Mouse (Mus musculus) embryonic fibroblast, embryonic 13.5 days (primary cell): ENCODE measurements around the gene Bmp7. TPM values are rescaled to one million over a fixed set of nuclear protein-coding genes. Genes with fewer than 3 reads are reported as not detected.

ENCODE experiments used
- H3K27ac ChIP-seq: 2 replicates; pipeline ENCODE4 v1.5.1; 2012; ENCODE audit warnings: low read length, control low read depth, inconsistent platforms; ENCODE audit not compliant: insufficient read depth
- H3K4me1 ChIP-seq: 2 replicates; pipeline ENCODE4 v1.6.1; 2011; ENCODE audit warnings: low read length; ENCODE audit not compliant: control insufficient read depth, insufficient read depth
- H3K4me3 ChIP-seq: 2 replicates; pipeline ENCODE4 v1.5.1; 2011; ENCODE audit warnings: mild to moderate bottlenecking, control low read depth, low read length; ENCODE audit not compliant: insufficient read depth
- CTCF ChIP-seq: IDR thresholded peaks from 2 replicates; pipeline ENCODE4 v1.5.1; 2011; ENCODE audit warnings: mild to moderate bottlenecking, control low read depth, low read length, moderate library complexity, borderline replicate concordance; ENCODE audit not compliant: insufficient read depth
- POLR2A ChIP-seq: IDR thresholded peaks from 2 replicates; pipeline ENCODE4 v1.6.1; 2011; ENCODE audit warnings: low read depth, mild to moderate bottlenecking, control low read depth, low read length, moderate library complexity
- polyA plus RNA-seq: library from polyadenylated mRNA; stranded (reverse); fragments of >200 nt; gene quantifications from 2 replicates; pipeline ENCODE4 v1.2.4, GENCODE M21; 2011; ENCODE audit warnings: low read depth; ENCODE audit not compliant: missing spikeins, insufficient read length

Bmp7 gene
- polyA plus RNA-seq, 1 experiment: not detected

DNA sequence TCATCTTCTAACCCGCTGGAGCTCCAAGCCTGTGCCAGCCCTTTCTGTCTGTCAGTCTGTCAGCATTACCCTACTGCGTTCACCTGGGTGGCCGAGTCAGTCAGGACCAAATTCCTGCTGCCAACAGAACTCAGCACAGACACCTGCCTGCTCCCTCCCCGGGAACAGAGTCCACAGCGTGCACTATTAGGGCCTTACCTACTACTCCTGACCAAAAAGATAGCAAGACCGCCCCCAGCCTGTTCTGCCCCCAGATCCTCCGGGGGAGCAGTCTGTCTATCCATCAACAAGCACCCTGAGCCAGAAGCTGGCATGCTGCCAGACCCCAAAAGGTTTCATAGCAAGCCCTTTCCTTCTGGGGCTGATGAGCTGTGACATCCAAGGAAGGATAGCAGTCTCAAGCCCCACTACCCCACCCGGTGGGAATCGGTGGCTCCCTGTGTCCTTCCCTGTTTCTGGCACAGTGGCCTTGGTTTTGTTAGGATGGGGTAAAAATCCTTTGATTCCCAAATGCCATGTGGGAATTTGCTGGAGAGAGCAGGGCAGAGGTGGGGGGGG lies 10.1 kb upstream of the Bmp7 start:
- TF ChIP-seq POLR2A: no peak
- TF ChIP-seq CTCF: no peak
- no peaks in the 10 kb centered on the region for H3K4me1 ChIP-seq
- no peak overlapping the region for H3K27ac ChIP-seq
- H3K4me3 ChIP-seq: no peak overlapping the region

DNA sequence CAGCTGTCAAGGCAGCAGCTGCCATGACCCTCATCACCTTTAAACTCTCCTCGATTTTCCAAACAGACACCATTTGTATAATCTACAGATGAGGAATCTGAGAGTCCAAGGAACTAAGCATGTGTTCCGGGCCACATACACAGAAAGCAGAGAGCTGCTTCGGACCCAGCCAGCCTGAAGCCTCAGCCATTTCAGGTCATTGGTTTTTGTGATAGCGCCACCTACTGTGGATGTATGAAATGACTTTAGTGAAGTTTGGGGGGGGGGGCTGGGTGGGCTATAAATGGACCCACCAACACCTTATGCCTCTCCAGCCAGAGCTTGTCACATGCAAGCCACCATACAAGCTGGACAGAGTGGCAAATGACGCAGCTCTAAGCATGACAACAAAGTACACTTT lies 8.9 kb upstream of the Bmp7 start:
- Histone ChIP-seq H3K27ac (no peak overlapping the region), H3K4me1 (no peaks in the 10 kb centered on the region), H3K4me3 (no peak overlapping the region)
- TF ChIP-seq CTCF (no peak), POLR2A (no peak)

DNA sequence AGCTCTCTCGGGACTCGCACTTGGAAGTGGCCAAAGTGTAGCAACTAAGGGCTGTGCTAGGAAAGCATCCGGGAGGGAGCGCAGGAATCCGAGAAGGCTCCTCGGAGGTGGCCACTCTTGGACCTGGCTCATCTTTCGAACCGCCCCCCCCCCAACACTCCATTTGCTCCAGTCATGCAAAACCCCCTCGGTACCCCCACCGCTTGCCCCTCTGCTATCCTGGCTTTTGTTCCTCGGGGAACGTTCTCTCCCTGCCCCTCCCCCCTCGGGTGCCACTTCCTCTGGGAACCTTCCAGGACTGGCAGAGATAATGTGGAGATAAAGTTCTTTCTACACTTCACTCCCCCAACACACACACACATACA lies 660 bp upstream of the Bmp7 start:
- no peak overlapping the region for H3K27ac ChIP-seq
- no peaks in the 10 kb centered on the region for H3K4me1 ChIP-seq
- no peak for TF ChIP-seq POLR2A
- TF ChIP-seq CTCF: no peak
- H3K4me3 ChIP-seq: peak overlapping the region; percentile 37

GRCm38 (mm10) chr2:172939639-172940002 lies 500 bp downstream of the Bmp7 start:
- H3K4me3 ChIP-seq: peak overlapping the region; percentile 37; the same call in 1 of the 2 replicates
- TF ChIP-seq POLR2A (no peak), CTCF (no peak)
- H3K4me1 ChIP-seq: no peaks in the 10 kb centered on the region
- no peak overlapping the region for H3K27ac ChIP-seq

DNA sequence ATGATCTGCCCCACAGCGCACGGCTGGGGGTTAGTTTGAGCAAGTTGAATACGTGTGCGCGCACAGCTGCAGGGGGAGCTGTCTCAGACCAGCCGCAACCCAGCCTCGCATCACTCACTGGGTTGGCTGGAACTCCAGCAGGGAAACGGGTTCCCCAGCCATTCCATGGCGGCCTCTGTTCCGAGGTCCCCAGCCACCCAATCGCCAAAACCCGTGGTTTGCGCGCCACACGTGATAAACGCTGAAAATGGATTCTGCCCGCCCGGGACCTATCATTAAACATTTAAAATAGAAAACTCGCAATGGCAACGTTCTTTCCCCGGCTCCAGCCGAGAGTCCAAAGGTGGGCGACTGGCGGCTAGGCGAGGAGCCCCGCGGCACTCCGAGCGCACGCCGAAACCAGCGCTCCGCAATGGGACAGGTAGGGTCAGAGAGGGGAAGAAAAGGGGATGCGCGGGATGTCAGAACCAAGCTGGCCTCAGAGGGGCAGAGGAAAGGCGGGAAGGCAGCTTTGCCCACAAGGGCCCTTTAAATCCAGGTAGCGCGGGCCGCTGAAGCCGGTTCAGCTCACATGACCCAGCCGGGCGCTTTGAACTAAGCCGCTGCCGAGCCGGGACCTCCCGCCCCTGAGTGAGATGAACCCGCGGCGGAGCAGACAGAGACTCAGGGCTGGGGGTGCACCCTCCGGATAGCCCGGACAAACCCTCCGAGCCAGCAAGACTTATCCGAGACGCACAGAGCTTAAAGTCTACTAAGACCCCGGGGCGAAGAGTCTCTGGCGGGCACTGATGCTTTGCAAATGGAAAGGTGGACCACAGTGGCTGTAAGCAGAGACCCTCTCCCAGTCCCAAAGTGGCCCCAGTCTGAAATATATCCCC lies 1.1 kb downstream of the Bmp7 start:
- no peak overlapping the region for H3K27ac ChIP-seq
- no peaks in the 10 kb centered on the region for H3K4me1 ChIP-seq
- H3K4me3 ChIP-seq: peak overlapping the region; percentile 14; the same call in 1 of the 2 replicates
- TF ChIP-seq CTCF (no peak), POLR2A (no peak)

- Histone ChIP-seq H3K4me1 (no peaks in the 10 kb centered on the region), H3K27ac (no peak overlapping the region), H3K4me3 (no peak overlapping the region)
- TF ChIP-seq POLR2A: no peak
- TF ChIP-seq CTCF: no peak
Observed at GRCm38 (mm10) chr2:172937326-172938190, 2.6 kb downstream of the Bmp7 start.

DNA sequence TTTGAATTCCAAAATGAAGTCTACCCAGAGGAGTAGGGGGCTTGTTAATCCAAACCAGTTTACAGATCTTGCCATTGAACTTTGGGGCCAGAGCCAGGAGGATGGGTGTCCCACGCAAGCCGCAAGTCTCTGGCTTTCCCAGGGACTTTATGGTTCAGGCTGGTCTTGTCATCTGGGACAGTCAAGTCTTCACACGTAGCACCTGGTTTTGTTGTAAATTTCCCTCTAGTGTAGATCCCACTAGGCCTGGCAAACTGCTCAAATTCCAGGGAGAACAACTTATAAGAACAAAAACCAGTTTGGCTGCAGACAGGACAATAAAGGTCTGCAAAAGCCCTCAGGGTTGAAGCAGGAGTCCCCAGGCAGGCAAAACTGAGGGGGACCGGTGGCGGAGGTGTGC lies 3.3 kb downstream of the Bmp7 start:
- no peaks in the 10 kb centered on the region for H3K4me1 ChIP-seq
- TF ChIP-seq CTCF: no peak
- no peak for TF ChIP-seq POLR2A
- no peak overlapping the region for H3K4me3 ChIP-seq
- H3K27ac ChIP-seq: no peak overlapping the region

- H3K4me3 ChIP-seq: no peak overlapping the region
- H3K27ac ChIP-seq: no peak overlapping the region
- no peaks in the 10 kb centered on the region for H3K4me1 ChIP-seq
- TF ChIP-seq POLR2A: no peak
- TF ChIP-seq CTCF: no peak
Observed at GRCm38 (mm10) chr2:172935776-172936562, 4.2 kb downstream of the Bmp7 start.
